Mouse (Mus musculus): ENCODE data around the gene Cts6.
"Not testable (repeated sequence)": the region's sequence is repeated elsewhere in the genome, so short reads cannot be mapped to it uniquely, and the experiment has no call there.

Cts6 gene

DNA sequence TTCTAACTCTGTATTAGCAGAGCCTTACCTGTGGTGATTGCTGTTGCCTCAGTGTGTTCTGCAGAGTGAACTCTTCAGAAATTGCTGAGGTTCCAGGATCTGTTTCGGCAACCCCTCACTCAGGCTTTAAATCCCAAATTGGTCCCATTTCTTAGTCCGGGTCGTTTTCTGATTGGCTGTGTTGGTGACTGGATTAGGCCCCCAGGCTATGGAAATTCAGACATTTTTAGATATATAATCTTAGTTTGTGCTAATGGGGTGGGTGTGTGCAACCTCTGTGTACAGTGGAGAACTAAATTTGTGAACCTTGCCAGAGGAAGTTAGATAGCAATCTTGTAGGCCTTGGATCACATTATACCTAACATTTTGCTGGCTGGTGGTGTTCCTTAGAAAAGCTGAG is at the start of gene Cts6:
Gene Cts6 (minus strand): TSS at position 101 of the 400 bp plus-strand sequence.
- no peak for DNase-seq

- DNase-seq = peak; percentile 32 to 67
These were observed 38.1 kb upstream of the Cts6 start for GRCm38 (mm10) chr13:61241076-61241947.

- not testable (repeated sequence) for DNase-seq
These were observed 17.9 kb downstream of the Cts6 start for GRCm38 (mm10) chr13:61185151-61185933.

DNA sequence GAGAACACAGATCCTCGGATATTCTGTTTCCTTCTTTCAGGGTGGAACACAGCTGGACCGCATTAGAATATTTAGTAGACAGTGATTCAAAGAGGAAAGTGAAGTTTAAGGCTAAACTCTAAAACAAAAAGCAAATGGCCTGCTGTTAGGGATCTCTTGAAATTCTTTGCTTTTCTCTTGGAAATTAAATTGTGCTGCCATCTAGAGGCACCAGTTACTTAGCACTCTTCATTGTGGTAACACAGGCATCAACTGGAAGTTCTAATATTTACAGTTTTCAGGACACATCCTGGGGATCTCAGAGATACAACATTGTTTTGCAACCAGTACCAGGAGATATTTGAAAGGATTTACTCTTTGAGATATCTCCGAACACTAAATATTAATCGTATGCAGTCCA is 38.6 kb downstream of the Cts6 start:
- no peak for DNase-seq

DNA sequence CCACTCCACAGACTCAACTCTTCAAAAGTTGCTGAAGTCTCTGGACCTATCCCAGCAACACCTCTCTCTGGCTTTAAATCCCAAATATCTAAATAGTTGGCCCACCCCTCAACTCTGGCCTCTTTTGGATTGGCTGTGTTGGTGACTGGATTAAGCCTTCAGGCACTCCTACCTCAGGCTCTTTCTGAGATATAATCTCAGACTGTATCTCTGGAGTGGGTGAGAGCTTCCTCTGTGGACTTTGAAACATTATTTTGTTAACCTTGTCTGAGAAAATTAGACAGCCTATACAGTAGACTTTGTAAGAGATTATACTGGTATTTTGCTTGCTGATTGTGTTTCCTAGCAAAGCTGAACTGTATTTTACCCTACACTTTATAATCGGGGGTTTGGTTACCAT is 39.1 kb downstream of the Cts6 start, which contains the start of gene Ctsr:
Gene Ctsr (minus strand): TSS at position 101 of the 400 bp plus-strand sequence.
- no peak for DNase-seq
